Mouse (Mus musculus) frontal cortex, postnatal 25 days (tissue): ENCODE results near the gene Ggnbp2.

Source experiments
- DNase-seq, 2 experiments: peaks; one replicate each; pipeline ENCODE4 v3.0.0; 2022; ENCODE audit warnings: low spot score in 2 of 2

Ggnbp2 gene

DNA sequence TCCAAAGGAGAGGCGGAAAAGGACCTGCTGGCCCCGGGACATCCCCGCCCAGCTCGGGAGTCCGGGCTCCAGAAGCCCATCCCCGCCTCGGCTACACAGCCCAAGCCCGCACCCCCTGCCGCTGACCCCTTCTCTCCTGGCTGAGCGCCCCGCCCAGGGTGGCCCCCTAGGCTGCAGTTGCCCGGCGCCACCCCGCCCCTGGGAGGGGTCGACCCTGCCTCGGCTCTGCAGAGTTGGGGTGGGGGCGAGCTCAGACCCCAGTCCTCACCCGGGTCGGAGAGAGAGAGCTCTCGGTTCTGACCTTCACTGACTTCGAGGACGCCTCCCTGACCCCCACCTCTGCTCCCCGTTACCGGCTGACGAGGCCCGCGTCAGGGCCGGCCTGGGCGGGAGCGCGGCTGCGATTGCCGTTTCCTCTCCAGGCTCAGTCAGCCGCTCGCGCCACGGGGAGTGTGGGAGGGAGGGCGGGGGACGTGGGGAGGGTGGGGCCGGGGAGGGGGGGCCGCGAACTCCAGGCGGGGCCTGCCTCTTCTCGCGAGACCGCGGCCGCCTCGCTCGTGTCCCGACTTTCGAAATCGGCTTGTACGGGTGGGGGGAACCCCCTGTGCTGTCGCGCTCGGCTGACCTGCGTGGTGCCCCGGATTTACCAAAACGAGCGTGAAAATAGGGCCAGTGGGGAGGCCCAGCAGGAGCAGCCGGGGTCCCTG, at the start of gene Ggnbp2:
Ggnbp2 (minus strand) TSS at position 481 of the 707 bp plus-strand sequence.
- peak; percentile 69 to 84 for DNase-seq

DNA sequence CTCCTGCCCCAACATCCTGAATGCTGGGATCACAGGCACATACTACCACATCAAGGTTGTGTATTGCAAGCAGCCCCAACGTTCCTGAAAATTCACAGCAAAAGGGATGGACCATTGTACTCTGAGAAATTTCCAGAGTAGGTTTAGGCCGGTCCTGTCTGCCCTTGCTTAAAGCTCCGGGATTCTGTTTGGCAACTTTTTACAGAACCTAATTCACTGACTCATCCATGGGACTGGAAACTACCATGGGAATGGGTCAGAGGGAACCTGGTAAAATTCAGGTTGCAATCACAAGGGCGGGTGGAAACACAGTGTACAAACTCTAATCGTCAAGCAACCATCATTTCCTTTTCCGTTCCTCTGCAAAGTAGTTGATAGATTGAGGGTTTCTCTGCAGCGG, 49.3 kb upstream of the Ggnbp2 start:
- DNase-seq = no peak

DNA sequence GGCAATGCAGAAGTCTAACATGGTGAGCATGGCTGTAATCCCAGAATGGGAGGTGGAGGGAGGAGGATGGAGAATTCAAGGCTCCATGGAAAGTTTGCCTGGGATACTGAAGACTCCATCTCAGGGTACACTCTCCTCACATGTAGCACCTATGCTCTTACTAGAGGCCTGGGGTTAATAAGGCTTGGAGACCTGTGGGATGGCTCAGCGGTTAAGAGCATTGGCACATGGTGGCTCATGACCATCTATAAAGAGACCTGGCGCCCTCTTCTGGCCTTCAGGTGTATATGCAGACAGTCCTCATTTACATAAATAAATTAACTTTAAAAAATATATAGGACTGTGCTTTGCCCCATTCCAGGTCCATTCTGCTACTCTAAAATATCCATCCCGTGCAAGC, 48.7 kb upstream of the Ggnbp2 start:
- no peak for DNase-seq

DNA sequence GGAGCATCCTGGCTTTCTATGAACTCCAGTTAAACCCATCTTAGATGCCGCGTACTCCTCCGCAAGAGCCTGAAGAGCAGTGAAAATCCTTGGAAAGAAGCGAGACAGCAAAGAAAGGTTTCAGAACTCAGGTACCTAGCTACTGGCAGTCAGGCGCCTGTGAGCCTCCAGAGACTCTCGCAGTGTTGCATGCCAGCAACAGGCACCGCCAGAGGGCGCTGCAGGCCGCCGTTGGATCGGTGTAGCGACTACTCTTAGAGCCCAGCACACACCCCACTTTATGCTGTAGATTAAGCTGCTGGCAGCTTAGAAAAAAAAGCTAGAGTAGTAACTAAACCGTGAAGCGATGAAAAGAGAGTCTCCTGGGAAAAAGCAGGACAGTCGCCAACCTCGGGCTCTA, 47.8 kb upstream of the Ggnbp2 start:
- DNase-seq = peak; percentile 84 to 89

DNA sequence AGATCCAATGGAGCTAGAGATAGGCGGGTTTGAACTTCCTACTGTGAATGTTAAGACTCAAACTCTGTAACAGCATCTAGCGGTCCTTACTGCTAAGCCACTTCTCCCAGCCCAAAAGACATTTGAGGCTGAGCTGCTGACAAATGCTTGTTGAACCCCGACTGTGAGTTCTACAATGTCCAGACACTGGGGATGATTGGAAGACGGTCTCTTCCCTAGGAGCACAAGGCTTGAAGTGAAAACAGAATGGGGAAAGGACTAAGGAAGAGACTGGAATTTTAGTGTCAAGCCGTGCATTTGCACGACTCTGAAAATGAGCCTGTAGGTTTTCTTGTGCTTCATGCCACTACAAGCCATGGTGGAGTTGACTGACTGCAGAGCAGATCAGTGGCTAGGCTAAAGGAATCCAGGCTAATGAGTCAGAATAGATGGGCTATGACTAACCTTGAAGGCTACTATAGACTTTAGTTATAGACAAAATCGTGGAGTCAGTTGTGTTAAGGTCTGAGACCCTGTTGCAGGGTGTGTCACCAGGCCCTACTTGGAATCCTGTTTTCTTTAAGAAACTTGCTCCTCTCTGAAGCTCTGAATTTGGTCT, 46.2 kb upstream of the Ggnbp2 start:
- no peak for DNase-seq

DNA sequence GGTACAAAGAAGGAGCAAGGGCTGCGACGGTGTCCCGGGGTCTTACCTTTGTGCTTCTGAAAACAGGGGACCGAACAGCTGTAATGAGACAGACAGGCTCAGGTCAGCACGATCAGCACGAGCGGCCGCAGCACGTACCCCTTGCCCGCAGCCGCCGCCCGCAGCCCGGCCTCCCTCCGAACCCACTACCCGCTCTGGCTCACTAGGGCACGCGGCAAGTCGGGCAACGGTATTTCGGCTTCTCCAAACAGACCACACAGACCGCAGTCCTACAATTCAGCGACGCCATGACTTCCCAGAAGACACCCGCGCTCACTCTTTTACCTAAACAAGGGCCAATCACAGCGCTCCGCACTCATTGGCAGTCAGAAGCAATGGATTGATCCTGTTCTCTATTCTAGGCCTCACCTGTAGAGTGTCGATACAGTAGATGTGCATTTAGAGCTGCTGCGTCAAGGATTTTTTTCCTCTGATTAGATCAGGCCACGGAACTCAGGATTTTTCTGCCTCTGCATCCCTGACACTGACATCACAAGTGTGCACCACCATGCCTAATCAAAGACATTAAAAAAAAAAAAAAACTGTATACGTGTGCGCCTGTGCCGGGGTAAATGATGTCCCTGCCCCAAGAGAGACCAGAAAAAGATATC, 45.6 kb upstream of the Ggnbp2 start, which contains the start of gene Znhit3:
Znhit3 (minus strand) TSS at position 314 of the 650 bp plus-strand sequence.
- peak; percentile 70 to 81 for DNase-seq

DNA sequence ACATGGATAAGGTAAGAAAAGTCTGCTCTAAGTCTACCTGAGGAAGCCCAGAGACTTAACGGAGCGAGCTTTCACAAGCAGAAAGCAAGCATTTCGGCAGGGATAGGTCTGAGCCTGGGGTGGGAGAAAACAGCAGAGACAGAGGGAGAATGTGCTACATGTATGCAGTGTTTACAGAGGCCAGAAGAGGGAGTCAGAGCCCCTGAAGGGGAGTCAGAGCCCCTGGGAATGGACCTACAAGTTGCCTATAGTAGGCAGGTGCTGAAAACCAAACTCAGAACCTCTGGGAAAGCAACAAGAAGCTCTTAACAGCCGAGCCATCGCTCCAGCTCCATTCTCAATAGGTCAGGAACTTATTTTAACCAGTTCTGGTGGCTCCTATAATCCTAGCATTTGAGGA, 44.1 kb upstream of the Ggnbp2 start:
- no peak for DNase-seq

DNA sequence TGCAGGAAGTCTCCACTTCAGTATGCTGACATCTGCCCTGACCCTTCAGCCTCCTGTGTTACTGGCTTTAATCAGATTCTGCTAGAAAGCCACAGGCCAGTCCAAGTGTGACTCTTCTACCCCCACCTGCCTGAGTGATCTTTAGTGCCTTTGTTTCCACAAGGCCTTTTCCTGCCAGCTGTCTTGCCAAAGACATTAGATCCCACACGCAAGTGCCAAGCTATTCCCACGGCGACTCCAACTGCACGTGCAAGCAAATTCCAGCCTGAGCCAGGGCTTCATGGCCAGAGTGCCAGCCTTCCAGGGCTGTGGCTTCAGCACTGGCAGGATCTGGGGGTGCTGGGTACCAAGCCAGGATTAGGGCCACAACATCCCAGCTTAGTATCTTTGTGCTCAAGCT, 39.8 kb upstream of the Ggnbp2 start:
- no peak for DNase-seq

DNA sequence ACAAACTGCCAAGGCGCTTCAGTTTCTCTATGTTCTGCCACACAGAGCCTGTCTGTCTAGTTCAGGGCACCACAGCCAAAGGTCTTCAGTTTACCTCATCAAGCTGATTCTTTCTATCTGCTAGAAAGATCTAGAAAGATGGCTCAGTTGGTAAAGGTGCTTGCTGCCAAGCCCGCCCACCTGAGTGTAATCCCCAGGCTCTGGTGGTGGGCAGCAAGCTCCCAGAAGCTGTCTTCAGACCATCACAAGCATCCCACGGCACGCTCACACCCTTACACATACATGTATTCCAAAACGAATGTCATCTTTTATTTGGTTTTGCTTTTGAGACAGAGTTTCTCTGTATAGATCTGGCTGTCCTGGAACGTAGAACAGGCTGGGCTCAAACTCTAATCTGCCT, 37.9 kb upstream of the Ggnbp2 start:
- DNase-seq = no peak

DNA sequence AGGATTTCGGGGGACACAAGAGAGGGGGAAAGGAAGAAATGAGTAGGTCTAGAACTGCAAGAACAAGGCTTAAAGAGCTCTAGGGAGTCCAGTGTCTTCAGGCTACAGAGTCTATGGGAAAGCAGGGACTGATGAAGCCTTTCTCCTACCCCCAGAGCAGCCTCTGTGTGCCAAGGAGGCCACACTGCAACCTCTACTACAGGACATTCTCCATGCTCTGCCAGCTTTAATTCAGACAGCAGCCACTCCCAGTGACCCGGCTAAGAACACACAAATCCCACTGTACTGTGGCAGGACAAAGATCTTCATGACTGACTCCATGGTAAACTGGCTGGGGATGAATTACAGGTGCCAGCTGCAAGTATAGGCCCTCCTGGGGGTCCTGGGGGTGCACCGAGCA, 36.5 kb upstream of the Ggnbp2 start:
- DNase-seq = no peak

DNA sequence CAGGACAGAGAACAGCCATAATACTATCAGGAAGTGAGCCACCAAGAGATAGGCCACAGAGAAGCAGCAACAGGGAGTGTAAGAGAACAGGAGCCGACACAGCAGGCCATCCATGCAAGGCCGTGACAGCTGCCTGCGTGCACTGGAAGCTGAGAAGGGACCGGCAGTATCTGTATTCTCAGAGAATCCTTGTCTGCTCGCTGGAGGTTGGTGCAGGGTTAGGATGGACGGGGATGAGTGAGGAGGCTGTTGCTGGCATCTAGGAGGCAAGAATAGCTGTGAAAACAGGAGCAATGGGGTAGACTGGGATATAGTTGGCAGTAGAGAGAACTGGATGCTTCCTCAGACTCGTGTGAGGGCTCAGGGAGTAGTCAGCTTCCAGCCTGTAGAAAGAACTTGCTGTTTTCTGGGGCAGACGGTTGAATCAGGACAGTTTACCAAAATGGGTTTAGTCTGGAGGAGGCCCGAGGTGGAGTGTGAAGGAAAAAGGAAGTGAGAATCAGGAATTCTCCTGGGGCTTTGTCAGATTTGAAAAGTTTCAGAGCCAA, 34.1 kb upstream of the Ggnbp2 start:
- DNase-seq = no peak

DNA sequence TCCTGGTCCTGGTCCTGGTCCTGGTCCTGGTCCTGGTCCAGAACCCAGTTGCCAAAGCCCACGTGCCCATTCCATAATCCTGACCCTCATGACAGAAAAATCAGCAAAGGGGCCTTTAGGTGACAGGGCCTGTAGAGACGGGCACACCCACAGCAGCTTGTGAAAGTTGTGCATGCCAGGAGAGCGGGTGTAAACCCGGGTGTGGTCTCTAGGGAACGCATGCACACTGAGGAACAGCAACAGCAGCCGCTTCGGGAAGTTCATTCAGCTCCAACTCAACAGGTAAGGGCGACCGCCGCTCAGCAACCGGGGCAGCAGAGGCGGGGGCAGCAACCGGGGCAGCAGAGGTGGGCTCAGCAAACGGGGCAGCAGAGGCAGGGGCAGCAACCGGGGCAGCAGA, 22.5 kb upstream of the Ggnbp2 start:
- DNase-seq = no peak

DNA sequence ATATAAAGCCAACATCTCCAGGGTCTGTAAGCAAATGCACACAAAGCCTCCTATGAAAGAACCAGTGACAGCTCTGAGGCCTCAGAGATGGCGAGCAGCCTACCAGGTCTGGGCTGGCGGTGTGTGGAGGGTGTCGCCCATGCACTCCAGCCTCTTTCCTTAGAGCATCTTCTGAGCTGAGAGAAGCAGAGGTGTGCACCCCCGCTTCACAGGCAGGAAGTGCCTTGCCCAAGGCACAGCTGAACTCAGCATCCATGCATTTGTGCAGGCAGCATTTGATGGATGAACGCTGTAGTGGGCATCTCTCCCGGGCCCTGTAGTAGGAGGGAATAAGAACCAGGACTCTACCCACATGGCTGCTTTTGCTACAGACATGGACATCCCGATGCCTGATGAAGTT, 21.1 kb upstream of the Ggnbp2 start:
- no peak for DNase-seq

DNA sequence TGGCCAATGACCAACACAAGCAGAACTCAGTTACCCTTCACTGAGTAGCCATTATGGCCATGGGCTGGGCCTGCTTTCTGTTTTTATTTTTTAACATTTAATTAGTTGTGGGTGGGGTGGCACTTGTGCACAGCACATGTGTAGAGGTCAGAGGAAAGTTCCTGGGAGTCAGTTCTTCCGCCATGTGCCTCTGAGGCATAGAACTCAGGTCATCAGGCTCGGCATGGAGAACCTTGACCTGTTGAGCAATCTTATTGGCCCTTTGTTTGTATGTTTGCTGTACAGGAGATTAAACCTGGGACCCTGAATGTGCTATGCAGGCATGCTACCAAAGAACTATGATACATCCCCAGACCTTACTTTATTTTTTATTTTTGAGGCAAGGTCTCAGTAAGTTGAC, 18.9 kb upstream of the Ggnbp2 start:
- no peak for DNase-seq

DNA sequence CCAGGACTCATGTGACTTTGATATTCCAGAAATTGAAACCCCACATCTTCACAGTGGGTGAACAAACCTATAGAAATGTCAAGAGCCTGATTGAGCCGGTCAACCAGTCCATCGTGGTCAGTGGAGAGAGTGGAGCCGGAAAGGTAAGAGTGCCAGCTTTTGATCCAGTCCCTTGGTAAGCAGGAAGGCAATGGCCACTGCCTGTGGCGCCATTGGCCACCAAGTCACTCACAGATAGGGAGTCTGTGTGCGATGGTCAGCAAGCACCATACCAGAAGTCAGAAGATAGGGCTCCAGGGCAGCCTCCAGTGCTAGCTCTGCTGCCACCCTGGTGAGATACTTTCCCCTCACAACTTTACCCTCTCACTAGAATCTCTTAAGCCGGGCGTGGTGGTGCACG, 17.4 kb upstream of the Ggnbp2 start:
- no peak for DNase-seq

DNA sequence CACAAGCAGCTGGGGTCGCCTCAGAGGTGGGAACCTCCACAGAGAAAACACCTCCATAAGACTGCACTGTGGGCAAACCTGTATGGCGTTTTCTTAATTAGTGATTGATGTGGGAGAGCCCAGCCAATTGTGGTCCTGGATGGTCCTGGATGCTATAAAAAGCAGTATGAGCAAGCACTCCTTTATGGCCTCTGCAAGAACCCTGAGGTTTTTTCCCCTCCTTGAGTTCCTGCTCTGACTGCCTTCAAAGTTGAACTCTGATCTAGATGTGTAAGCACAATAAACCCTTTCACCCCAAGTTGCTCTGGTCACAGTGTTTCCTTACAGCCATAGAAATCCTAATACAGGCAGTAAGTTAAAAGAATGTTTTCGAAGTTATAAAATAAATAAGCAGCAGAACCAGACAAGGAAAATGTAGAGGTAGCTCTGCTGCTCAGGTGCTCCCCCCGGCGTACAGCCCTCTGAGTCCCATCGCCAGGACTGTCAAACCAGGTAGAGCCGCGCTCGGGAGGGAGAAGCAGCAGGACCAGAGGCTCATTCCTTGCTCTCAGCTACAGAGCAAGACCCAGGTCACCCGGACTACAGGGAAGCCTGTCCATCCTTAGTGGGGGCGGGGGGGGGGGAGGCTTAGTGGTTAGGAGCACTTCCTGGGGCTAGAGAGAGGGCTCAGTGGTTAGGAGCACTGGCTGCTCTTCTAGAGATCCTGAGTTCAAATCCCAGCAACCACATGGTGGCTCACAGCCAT, 16.3 kb upstream of the Ggnbp2 start:
- DNase-seq = no peak

DNA sequence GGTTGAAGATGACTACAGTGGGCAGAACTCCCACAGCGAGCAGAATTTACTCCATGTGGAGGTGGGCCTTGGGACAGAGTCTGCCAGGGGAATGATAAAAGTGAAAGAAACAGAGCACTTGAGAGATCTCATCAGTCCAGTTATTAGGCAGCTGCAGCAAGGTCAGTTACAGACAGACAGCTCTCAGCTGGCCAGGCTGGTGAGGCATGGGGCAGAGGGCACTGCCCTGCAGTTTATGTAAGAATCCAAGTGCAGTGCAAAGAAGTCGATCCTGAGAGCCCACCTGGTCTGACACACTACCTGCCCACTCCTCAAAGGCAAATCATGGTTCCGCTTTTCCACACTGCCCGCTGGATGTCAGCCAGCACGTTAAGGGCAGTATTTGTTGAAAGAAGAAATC, 15.6 kb upstream of the Ggnbp2 start:
- DNase-seq = no peak

DNA sequence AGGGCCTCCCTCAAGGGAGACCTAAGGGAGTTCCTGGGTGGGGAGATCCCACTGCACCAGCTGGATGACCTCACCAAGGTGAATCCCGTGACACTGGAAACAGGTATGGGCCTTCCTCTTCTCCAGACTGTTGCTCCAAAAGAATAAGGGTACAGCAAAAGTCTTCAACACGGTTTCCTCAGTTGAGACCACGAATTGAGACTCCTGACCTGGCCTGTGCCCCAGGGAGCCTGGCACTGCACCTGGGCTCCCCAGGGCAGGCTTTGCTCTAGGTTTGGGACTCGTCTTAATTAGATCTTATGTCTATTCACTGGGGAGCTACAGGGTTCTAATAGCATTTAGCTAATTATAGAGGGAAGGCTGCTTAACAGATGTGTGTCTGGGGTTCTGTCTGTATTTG, 14.6 kb upstream of the Ggnbp2 start:
- no peak for DNase-seq

DNA sequence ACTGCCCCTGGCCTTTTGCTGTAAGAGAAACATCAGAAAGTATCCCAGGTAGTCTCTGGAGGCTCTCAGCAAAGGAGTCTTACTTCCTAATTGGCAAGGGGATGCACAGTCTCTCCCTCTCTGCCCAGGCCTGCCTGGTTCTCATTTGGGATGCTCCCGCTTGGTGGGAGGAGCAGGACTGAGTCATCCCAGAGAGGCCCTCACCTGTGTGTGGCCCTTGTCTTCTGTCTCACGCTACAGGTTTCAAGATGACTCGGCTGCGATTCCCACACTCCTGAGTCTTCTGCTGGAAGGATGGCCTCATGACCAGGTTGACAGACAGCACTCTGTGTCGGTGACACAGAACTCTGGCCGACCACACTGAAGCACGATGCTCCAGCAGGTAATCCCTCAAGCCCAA, 11.7 kb upstream of the Ggnbp2 start:
- no peak for DNase-seq

DNA sequence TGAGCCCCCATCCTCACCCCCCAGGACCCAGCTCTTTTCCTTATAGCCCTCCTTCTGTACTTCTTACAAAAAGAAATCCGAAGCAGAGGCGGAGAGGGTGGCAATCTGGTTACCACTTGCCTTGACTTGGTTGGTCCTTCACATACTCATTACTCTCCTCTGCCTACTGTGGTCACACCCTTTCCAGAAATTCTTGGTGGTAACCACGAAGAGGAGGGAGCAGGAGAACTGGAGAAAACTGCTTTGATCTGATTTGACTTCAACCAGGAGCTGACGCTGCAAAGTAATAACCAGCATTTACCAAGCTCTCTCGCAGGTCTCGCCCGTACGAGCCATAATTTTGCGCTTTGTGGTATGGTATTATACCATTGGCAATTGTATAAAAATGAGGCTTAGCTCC, 10.4 kb upstream of the Ggnbp2 start:
- no peak for DNase-seq

DNA sequence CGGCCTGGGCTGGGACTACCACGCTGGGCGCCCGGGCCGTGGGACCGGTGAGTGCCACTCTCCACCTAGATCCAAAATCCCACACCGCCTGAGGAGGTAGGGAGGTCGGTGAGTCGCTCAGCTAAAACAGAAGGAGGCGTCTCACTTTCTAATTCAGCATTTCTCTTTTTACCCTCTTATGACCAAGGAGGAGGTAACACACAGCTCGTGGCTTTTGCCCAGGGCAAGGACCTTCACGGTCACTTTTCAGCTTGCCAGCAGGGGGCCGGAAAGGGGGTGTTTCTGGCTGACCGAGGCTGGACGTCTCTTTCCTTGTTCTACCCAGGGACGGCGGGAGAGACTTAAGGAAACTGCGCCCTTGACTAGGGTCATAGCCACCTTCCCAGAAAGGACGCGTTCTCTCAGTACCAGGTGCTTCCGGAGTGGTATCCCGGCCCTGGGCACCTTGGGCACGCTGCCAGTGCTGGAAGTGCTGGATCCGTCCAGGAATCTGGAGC, 9.9 kb upstream of the Ggnbp2 start:
- DNase-seq = peak in 1 of 2 experiments; percentile 15
